Mouse (Mus musculus): ENCODE measurements around the gene Slc25a19. TPM values are rescaled to one million over a fixed set of nuclear protein-coding genes. Genes with fewer than 3 reads are reported as not detected.

Gene Slc25a19
- polyA plus RNA-seq, 1 experiment from 2014 or later: 56.1 TPM

DNA sequence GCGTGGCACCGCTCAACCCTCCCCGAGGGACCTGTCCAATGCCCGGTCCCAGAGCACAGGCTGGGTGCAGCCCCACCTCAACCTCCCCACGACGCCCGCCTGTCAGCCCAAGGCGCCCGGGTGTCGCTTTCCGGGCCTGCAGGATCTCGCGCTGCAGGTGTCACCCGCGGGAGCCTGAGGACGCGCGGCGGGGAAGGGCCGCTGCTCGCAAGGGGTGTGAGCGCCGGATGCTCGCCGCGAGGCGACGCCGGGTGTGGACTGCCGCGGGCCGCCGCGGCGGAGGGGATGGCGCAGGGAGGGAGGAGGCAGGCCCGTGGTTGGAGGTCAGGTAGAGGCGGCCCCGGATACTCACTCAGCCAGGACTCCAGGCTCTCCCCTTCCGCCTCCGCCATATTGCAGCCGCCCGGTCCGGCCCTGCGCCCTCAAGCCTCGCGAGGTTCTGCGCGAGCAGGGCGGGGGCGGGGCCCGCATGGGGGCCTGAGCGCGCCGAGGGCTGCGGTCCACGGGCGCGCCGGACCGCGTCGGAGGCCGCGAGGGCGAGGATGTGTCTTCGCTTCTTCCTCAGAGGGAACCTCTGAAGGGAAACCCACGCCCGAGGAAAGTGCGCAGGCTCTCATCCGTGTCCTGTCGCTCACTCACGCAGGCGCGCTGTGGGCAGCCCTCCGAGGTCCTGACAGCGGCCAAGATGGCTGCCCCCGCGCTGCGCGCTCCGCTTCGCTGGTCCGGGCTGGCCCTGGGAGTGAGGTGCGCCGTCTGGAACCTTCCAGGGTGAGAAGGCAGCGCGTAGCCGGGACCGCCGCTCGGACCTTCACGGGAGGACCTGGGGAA, 24.4 kb downstream of the Slc25a19 start, which contains the start of the genes Mrps7 and Gga3:
Gene Mrps7, plus strand, starts transcription at position 450 of the 828 bp plus-strand sequence.
Gene Gga3, minus strand, starts transcription at position 576 of the 828 bp plus-strand sequence.
- Histone ChIP-seq H3K4me1 (ENCODE audit: insufficient read depth, low read length) (peaks cover 28% of the 10 kb centered on the region), H3K9me3 (ENCODE audit: low read length) (no peaks in the 10 kb centered on the region), H3K36me3 (ENCODE audit: insufficient read depth, low read length) (peaks cover 29% of the 10 kb centered on the region), H3K27ac (ENCODE audit: low read length) (peak within 1 kb of the TSS; percentile 96), H3K27me3 (ENCODE audit: insufficient read depth, low read length) (no peaks in the 10 kb centered on the region), H3K9ac (replicated peaks; ENCODE audit: low read length) (peak within 1 kb of the TSS; percentile 88), H3K4me3 (ENCODE audit: low read length) (peak within 1 kb of the TSS; percentile 96), H3K4me2 (replicated peaks; ENCODE audit: low read depth, low read length) (peak within 1 kb of the TSS; percentile 85)
- under 1% methylated on average over 91 of the region's 93 CpGs for WGBS
- peak; percentile 96 for ATAC-seq (ENCODE audit: low FRiP score, low TSS enrichment)

DNA sequence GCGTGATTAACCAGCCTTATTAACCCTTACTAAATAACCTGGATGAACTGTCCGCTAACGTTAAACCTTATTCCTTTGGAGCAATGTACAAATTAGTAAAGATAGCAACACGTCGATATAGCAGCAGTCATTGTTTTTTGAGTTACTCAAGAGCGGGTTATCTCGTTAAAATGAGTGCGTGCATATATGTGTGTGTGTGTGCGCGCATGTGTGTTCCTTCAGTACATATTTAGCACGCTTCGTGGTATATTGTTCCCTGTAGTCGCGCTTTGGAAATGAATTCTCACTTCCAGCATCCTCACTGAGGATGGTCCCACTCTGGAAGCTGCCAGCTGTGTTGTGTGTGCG, 25.0 kb downstream of the Slc25a19 start:
- Histone ChIP-seq H3K4me1 (ENCODE audit: insufficient read depth, low read length) (peaks cover 28% of the 10 kb centered on the region), H3K27ac (ENCODE audit: low read length) (peak overlapping the region; percentile 96), H3K27me3 (ENCODE audit: insufficient read depth, low read length) (no peaks in the 10 kb centered on the region), H3K4me3 (ENCODE audit: low read length) (peak overlapping the region; percentile 96), H3K36me3 (ENCODE audit: insufficient read depth, low read length) (peaks cover 25% of the 10 kb centered on the region), H3K9ac (replicated peaks; ENCODE audit: low read length) (peak overlapping the region; percentile 88), H3K4me2 (replicated peaks; ENCODE audit: low read depth, low read length) (peak overlapping the region; percentile 80), H3K9me3 (ENCODE audit: low read length) (no peaks in the 10 kb centered on the region)
- ATAC-seq (ENCODE audit: low FRiP score, low TSS enrichment): no peak
- under 1% methylated on average over 15 of the region's 15 CpGs for WGBS

DNA sequence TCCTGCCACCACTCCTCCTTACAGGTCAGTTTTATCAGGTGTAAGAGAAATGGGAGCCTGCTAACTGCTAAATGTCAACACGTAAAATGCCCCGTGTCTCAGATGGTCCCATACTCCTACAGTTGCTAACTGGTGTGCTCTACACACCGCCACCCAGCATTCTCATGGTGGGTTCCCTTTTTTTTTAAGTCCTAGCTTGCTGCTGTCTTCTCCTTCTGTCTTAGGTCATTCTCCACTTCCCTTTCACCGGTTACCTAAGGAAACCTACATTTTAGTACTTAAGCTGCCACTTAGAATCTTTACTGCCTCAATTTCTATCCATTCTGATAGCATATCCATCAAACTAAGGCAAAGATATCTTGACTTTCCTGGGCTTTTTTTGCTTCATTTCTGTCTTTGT, 26.9 kb downstream of the Slc25a19 start:
- ATAC-seq (ENCODE audit: low FRiP score, low TSS enrichment): no peak
- no peak overlapping the region for H3K4me3 ChIP-seq (ENCODE audit: low read length)
- H3K9me3 ChIP-seq (ENCODE audit: low read length): no peaks in the 10 kb centered on the region
- H3K36me3 ChIP-seq (ENCODE audit: insufficient read depth, low read length): peaks cover 8% of the 10 kb centered on the region; the same call in 1 of the 2 replicates
- no peaks in the 10 kb centered on the region for H3K27me3 ChIP-seq (ENCODE audit: insufficient read depth, low read length)
- no peak overlapping the region for H3K9ac ChIP-seq (replicated peaks; ENCODE audit: low read length)
- no peak overlapping the region for H3K4me2 ChIP-seq (replicated peaks; ENCODE audit: low read depth, low read length)
- H3K4me1 ChIP-seq (ENCODE audit: insufficient read depth, low read length): peaks cover 28% of the 10 kb centered on the region
- 76% methylated on average over 4 of the region's 4 CpGs for WGBS
- no peak overlapping the region for H3K27ac ChIP-seq (ENCODE audit: low read length)

DNA sequence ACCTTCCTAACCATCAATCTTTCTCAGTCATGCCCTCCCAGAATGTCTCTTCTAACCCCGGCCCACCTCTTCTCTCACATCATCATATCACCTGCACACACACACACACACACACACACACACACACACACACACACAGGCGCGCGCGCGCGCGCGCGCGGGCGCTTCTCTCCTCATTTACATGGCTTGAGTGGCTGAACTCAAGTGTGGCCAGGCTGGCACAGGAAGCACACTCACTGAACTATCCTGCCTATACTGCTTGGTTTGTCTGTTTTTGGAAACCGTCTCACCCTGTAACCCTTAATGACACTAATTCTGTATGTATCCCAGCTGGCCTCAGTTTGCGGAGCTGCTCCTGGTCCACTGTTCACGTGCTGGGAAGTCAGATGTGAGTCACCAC, 27.4 kb downstream of the Slc25a19 start:
- no peak for ATAC-seq (ENCODE audit: low FRiP score, low TSS enrichment)
- Histone ChIP-seq H3K36me3 (ENCODE audit: insufficient read depth, low read length) (peaks cover 4% of the 10 kb centered on the region; the same call in 1 of the 2 replicates), H3K9ac (replicated peaks; ENCODE audit: low read length) (no peak overlapping the region), H3K27ac (ENCODE audit: low read length) (no peak overlapping the region), H3K4me1 (ENCODE audit: insufficient read depth, low read length) (peaks cover 28% of the 10 kb centered on the region), H3K9me3 (ENCODE audit: low read length) (no peaks in the 10 kb centered on the region), H3K4me3 (ENCODE audit: low read length) (no peak overlapping the region), H3K4me2 (replicated peaks; ENCODE audit: low read depth, low read length) (no peak overlapping the region), H3K27me3 (ENCODE audit: insufficient read depth, low read length) (no peaks in the 10 kb centered on the region)
- WGBS: 84% methylated on average over 15 of the region's 15 CpGs

DNA sequence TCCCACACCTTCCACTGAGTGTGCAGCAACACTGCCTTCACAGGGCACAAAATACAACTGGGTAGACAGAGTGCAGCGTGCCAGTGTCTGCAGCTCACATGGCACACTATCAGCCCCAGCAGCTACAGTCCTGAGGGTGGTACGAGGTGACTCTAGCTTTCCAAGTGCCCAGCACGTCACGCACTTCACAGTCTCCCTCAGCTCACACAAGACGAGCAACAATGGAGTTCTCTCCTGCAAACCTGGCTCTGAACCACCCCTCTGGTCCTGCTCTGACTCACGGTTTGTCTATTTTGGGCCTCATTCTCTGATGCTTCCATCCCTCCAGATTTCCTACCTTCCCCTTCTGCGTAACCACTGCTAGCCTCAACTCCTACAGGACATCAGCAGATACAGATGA, 28.4 kb downstream of the Slc25a19 start:
- 90% methylated on average over 7 of the region's 7 CpGs for WGBS
- no peak overlapping the region for H3K4me2 ChIP-seq (replicated peaks; ENCODE audit: low read depth, low read length)
- peaks cover 19% of the 10 kb centered on the region for H3K4me1 ChIP-seq (ENCODE audit: insufficient read depth, low read length)
- no peak overlapping the region for H3K27ac ChIP-seq (ENCODE audit: low read length)
- ATAC-seq (ENCODE audit: low FRiP score, low TSS enrichment): no peak
- H3K27me3 ChIP-seq (ENCODE audit: insufficient read depth, low read length): no peaks in the 10 kb centered on the region
- no peak overlapping the region for H3K4me3 ChIP-seq (ENCODE audit: low read length)
- no peaks in the 10 kb centered on the region for H3K9me3 ChIP-seq (ENCODE audit: low read length)
- peaks cover 8% of the 10 kb centered on the region for H3K36me3 ChIP-seq (ENCODE audit: insufficient read depth, low read length)
- H3K9ac ChIP-seq (replicated peaks; ENCODE audit: low read length): no peak overlapping the region

DNA sequence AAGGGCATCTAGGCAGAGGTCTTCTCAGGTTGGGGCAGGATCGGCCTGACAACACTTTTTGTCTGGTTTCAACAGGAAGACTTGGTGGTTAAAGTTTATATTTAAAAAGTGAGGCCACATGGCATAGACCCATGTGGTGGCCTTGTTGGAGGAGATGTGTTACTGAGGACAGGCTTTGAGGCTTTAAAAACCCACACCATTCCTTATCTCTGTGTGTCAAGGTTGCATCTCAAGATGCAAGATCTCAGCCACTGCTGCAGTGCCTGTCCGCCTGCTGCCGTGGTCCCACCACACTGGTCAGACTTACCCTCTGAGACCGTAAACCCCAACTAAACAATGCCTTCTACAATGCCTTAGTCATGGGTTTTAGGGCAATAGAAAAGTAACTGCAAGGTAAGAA, 29.8 kb downstream of the Slc25a19 start:
- Histone ChIP-seq H3K4me1 (ENCODE audit: insufficient read depth, low read length) (peaks cover 17% of the 10 kb centered on the region), H3K4me3 (ENCODE audit: low read length) (no peak overlapping the region), H3K9ac (replicated peaks; ENCODE audit: low read length) (no peak overlapping the region), H3K36me3 (ENCODE audit: insufficient read depth, low read length) (peaks cover 22% of the 10 kb centered on the region), H3K27me3 (ENCODE audit: insufficient read depth, low read length) (no peaks in the 10 kb centered on the region), H3K27ac (ENCODE audit: low read length) (no peak overlapping the region), H3K4me2 (replicated peaks; ENCODE audit: low read depth, low read length) (no peak overlapping the region), H3K9me3 (ENCODE audit: low read length) (no peaks in the 10 kb centered on the region)
- ATAC-seq (ENCODE audit: low FRiP score, low TSS enrichment): no peak
- WGBS: 91% methylated on average over 4 of the region's 4 CpGs

DNA sequence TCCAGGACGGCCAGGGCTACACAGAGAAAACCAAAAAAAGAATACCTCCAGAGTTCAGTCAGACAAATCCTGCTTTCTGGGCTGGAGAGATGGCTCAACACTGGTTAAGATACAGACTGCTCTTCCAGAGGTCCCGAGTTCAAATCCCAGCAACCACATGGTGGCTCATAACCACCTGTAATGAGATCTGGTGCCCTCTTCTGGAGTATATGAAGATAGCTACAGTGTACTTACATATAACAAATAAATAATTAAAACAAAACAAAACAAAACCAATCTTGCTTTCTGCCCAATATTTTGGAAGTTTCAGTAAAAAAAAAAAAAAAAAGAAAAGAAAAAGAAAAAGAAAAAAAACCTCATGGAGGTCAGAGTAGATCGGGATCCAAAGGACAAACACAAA, 32.9 kb downstream of the Slc25a19 start:
- 99% methylated on average over 3 of the region's 3 CpGs for WGBS
- no peak overlapping the region for H3K9ac ChIP-seq (replicated peaks; ENCODE audit: low read length)
- no peaks in the 10 kb centered on the region for H3K27me3 ChIP-seq (ENCODE audit: insufficient read depth, low read length)
- ATAC-seq (ENCODE audit: low FRiP score, low TSS enrichment): no peak
- H3K4me3 ChIP-seq (ENCODE audit: low read length): no peak overlapping the region
- no peaks in the 10 kb centered on the region for H3K9me3 ChIP-seq (ENCODE audit: low read length)
- no peak overlapping the region for H3K27ac ChIP-seq (ENCODE audit: low read length)
- H3K4me1 ChIP-seq (ENCODE audit: insufficient read depth, low read length): no peaks in the 10 kb centered on the region
- H3K36me3 ChIP-seq (ENCODE audit: insufficient read depth, low read length): peaks cover 45% of the 10 kb centered on the region
- no peak overlapping the region for H3K4me2 ChIP-seq (replicated peaks; ENCODE audit: low read depth, low read length)

DNA sequence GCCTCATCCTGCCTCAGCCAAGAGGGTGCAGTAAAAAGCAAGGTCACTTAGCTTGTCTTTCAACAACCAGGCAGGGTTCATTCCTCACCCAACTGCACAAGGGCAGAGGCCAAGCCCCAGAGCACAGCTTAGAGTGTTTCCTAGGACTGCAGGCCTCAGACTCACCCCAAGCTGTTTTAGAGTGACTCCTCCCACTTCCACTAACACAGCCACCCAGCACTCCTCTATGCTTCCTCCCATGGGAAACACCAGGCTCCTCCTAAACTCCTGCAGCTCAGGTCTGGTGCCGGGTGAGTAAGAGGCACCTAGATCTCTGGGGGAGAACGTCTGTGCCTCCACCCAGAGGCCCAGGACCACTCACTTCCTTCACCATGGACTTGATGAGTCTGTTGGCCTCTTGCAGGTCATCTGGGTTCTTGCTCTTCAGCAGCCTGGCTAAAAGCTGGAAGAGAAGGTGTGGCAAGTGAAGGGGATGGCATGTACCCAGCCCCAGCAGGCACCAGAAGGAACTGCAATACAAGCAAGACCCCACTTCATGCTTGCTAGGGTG, 37.5 kb downstream of the Slc25a19 start:
- WGBS: 80% methylated on average over 2 of the region's 2 CpGs
- no peak; the same call in 1 of the 2 replicates for ATAC-seq (ENCODE audit: low FRiP score, low TSS enrichment)

DNA sequence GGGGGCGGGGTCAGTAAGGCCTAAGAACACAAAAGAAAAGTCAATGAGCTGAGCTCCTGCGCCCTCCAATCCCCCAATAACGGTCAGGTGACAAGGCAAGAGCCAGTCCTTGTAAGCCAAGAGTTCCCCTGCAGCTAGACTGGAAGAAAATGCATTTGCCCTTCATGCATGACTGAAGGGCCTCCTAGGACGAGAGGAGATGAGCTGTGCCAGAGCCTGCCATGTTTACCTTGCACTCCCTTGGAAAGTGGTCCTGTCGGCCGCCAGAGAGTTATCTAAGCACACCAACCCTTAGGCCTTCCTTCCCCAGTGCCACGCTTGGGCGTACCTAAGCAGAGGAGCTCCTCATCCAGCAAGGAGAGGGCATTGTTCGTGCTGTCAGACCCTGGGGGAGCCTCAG, 40.1 kb downstream of the Slc25a19 start:
- Histone ChIP-seq H3K9me3 (ENCODE audit: low read length) (no peaks in the 10 kb centered on the region), H3K36me3 (ENCODE audit: insufficient read depth, low read length) (peaks cover 87% of the 10 kb centered on the region), H3K9ac (replicated peaks; ENCODE audit: low read length) (no peak overlapping the region), H3K27ac (ENCODE audit: low read length) (no peak overlapping the region), H3K4me2 (replicated peaks; ENCODE audit: low read depth, low read length) (no peak overlapping the region), H3K4me1 (ENCODE audit: insufficient read depth, low read length) (no peaks in the 10 kb centered on the region), H3K27me3 (ENCODE audit: insufficient read depth, low read length) (no peaks in the 10 kb centered on the region), H3K4me3 (ENCODE audit: low read length) (no peak overlapping the region)
- ATAC-seq (ENCODE audit: low FRiP score, low TSS enrichment): 0 out of 2 replicates have a peak, but pooled peaks have one; percentile 55
- 64% methylated on average over 9 of the region's 9 CpGs for WGBS

More for the DNA sequence above, 37.5 kb downstream of the Slc25a19 start:
- no peak overlapping the region for H3K27ac ChIP-seq (ENCODE audit: low read length)
- H3K4me1 ChIP-seq (ENCODE audit: insufficient read depth, low read length): no peaks in the 10 kb centered on the region
- no peak overlapping the region for H3K4me3 ChIP-seq (ENCODE audit: low read length)
- no peaks in the 10 kb centered on the region for H3K27me3 ChIP-seq (ENCODE audit: insufficient read depth, low read length)
- H3K9me3 ChIP-seq (ENCODE audit: low read length): no peaks in the 10 kb centered on the region
- H3K36me3 ChIP-seq (ENCODE audit: insufficient read depth, low read length): peaks cover 81% of the 10 kb centered on the region
- no peak overlapping the region for H3K4me2 ChIP-seq (replicated peaks; ENCODE audit: low read depth, low read length)
- H3K9ac ChIP-seq (replicated peaks; ENCODE audit: low read length): no peak overlapping the region

DNA sequence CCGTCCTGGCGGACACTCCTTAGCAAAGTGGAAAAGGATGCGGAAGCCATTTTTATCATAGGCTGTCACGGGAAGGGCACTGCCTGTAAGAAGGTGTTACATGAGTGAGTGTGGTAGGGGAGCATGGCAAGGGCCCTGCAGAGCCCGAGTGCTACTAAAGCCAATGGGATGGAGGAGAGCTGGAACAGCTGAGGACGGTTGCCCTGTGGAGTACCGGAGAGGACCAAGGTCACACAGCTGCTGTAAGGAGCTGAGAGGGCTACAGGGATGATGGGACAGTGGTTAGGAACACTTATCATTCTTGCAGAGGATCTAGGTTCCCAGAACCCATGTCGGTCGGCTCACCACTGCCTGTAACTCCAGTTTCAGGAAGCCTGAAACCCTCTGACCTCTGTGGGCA, 41.7 kb downstream of the Slc25a19 start:
- no peaks in the 10 kb centered on the region for H3K4me1 ChIP-seq (ENCODE audit: insufficient read depth, low read length)
- WGBS: 92% methylated on average over 9 of the region's 9 CpGs
- no peak overlapping the region for H3K4me2 ChIP-seq (replicated peaks; ENCODE audit: low read depth, low read length)
- H3K9ac ChIP-seq (replicated peaks; ENCODE audit: low read length): no peak overlapping the region
- no peak for ATAC-seq (ENCODE audit: low FRiP score, low TSS enrichment)
- H3K4me3 ChIP-seq (ENCODE audit: low read length): no peak overlapping the region
- no peaks in the 10 kb centered on the region for H3K9me3 ChIP-seq (ENCODE audit: low read length)
- peaks cover 88% of the 10 kb centered on the region for H3K36me3 ChIP-seq (ENCODE audit: insufficient read depth, low read length)
- H3K27ac ChIP-seq (ENCODE audit: low read length): no peak overlapping the region
- no peaks in the 10 kb centered on the region for H3K27me3 ChIP-seq (ENCODE audit: insufficient read depth, low read length)

Measured in kidney, embryonic 16.5 days (tissue).